Mouse (Mus musculus) liver, adult 2 months (tissue): Measurements from ENCODE around the gene Ppp1r12a.

Experiments
- CTCF ChIP-seq: fragments of 200-500 bp; IDR thresholded peaks from 2 replicates; pipeline ENCODE4 v1.5.1; 2011; ENCODE audit warnings: low read depth, low read length, control low read depth
- POLR2A ChIP-seq: fragments of 200-500 bp; IDR thresholded peaks from 2 replicates; pipeline ENCODE4 v1.6.1; 2011; ENCODE audit warnings: low read length, control low read depth; ENCODE audit not compliant: insufficient read depth; ENCODE audit errors: extremely low read depth

DNA sequence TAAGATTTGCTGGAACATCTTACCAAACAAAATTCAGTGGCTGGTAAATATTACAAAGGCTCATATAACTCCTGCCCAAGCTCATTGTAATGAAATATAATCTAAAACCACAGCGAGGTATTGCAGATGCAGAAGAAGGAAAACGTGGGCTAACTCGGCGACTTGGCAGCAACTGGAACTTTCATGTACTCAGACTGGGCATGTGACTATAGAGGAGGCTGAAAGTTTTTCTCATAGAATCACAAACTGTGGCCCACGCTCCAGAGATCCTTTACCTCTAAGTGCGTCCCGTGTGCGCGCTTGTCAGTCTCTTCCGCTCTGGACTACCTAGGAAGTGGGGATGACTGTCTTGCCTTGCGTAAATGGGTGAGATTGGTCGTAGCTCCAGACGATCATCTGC is 128.1 kb downstream of the Ppp1r12a start:
- no peak for TF ChIP-seq CTCF
- no peak for TF ChIP-seq POLR2A
